Mouse (Mus musculus) small intestine, adult 2 months (tissue): ENCODE results near the gene Ppp1r13l. TPM values are rescaled to one million over a fixed set of nuclear protein-coding genes. Genes with fewer than 3 reads are reported as not detected.

ENCODE experiments used
- H3K27ac ChIP-seq: fragments of 200-500 bp; 2 replicates; pipeline ENCODE4 v1.5.1; 2012; ENCODE audit warnings: low read depth, low read length, control low read depth, inconsistent platforms; ENCODE audit not compliant: insufficient read depth
- H3K27me3 ChIP-seq: fragments of 200-500 bp; 2 replicates; pipeline ENCODE4 v1.6.1; 2012; ENCODE audit warnings: mild to moderate bottlenecking, moderate library complexity, low read length, inconsistent platforms; ENCODE audit not compliant: control insufficient read depth, insufficient read depth
- H3K36me3 ChIP-seq: fragments of 200-500 bp; 2 replicates; pipeline ENCODE4 v1.6.1; 2012; ENCODE audit warnings: mild to moderate bottlenecking, low read length, control low read depth, inconsistent platforms; ENCODE audit not compliant: control insufficient read depth, insufficient read depth
- H3K4me1 ChIP-seq: fragments of 200-500 bp; 2 replicates; pipeline ENCODE4 v1.6.1; 2012; ENCODE audit warnings: low read length, inconsistent platforms, mixed read lengths; ENCODE audit not compliant: control insufficient read depth, insufficient read depth, insufficient read length
- H3K4me3 ChIP-seq: fragments of 200-500 bp; 2 replicates; pipeline ENCODE4 v1.5.1; 2012; ENCODE audit warnings: low read depth, mild to moderate bottlenecking, control low read depth, inconsistent platforms, low read length, moderate library complexity
- CTCF ChIP-seq: fragments of 200-500 bp; IDR thresholded peaks from 2 replicates; pipeline ENCODE4 v1.5.1; 2012; ENCODE audit warnings: low read depth, mild to moderate bottlenecking, control low read depth, inconsistent platforms, low read length, moderate library complexity, mixed read lengths; ENCODE audit not compliant: insufficient replicate concordance, insufficient read length; ENCODE audit errors: extremely low read depth
- POLR2A ChIP-seq: fragments of 200-500 bp; IDR thresholded peaks from 2 replicates; pipeline ENCODE4 v1.6.1; 2012; ENCODE audit warnings: low read depth, mild to moderate bottlenecking, control low read depth, inconsistent platforms, low read length, moderate library complexity
- WGBS: fragments of 180-500 bp; shearing (Covaris S2); methylation state at CpG from one replicate; pipeline ENCODE4 v1.1.7; 2018; 5-methylcytosine and 5-hydroxymethylcytosine counted together
- polyA plus RNA-seq: library from polyadenylated mRNA; depleted of rRNA; stranded (reverse); fragments of >200 nt; gene quantifications from 2 replicates; pipeline ENCODE4 v1.2.3, GENCODE M21; 2012; rRNA removed

Gene Ppp1r13l
- polyA plus RNA-seq, 1 experiment: 10.4 TPM

GRCm38 (mm10) chr7:19426349-19426748 lies 66.8 kb downstream of the Ppp1r13l start:
- TF ChIP-seq CTCF: no peak
- TF ChIP-seq POLR2A: no peak
- Histone ChIP-seq H3K27ac (no peak overlapping the region), H3K4me3 (no peak overlapping the region), H3K36me3 (peaks cover 39% of the 10 kb centered on the region), H3K4me1 (peaks cover 3% of the 10 kb centered on the region; the same call in 1 of the 2 replicates), H3K27me3 (no peaks in the 10 kb centered on the region)
- WGBS: 88% methylated on average over 6 of the region's 6 CpGs

DNA sequence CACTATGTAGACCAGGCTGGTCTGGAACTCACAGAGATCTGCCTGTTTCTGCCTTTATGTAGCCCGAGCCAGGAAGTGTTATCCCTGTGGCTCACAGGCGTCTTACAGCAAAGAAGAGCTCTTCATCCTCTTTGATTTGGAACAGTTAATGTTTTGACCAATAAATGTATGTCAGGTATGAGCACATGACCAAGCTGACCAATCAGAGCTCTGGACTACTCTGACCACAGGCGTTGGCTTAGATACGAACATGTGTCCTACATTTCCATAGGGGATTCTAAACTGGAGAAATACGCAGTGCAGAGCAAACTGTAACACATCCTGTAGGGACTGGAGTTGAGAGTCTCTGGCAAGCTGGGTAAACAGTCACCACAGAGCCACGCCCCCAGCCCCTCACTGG lies 67.3 kb downstream of the Ppp1r13l start:
- Histone ChIP-seq H3K4me3 (no peak overlapping the region), H3K27ac (no peak overlapping the region), H3K36me3 (peaks cover 45% of the 10 kb centered on the region), H3K4me1 (no peaks in the 10 kb centered on the region), H3K27me3 (no peaks in the 10 kb centered on the region)
- 96% methylated on average over 6 of the region's 6 CpGs for WGBS
- no peak for TF ChIP-seq POLR2A
- no peak for TF ChIP-seq CTCF

Other genes starting within 250 kb of the Ppp1r13l start
- gene Gm4969, start 241.4 kb upstream of the Ppp1r13l start, polyA plus RNA-seq: not detected in 2 replicates
- 6.1 and 14.9 TPM in 2 replicates for gene Fbxo46, start 239.9 kb upstream of the Ppp1r13l start, polyA plus RNA-seq
- 5.5 and 6.6 TPM in 2 replicates for gene Qpctl, start 210.5 kb upstream of the Ppp1r13l start, polyA plus RNA-seq
- 13.2 and 25.8 TPM in 2 replicates for gene Snrpd2, start 210.0 kb upstream of the Ppp1r13l start, polyA plus RNA-seq
- gene Gipr, start 193.6 kb upstream of the Ppp1r13l start, polyA plus RNA-seq: 0.53 and 0.62 TPM in 2 replicates
- 15.8 and 17.2 TPM in 2 replicates for gene Eml2, start 183.3 kb upstream of the Ppp1r13l start, polyA plus RNA-seq
- gene Gpr4, start 147.2 kb upstream of the Ppp1r13l start, polyA plus RNA-seq: 3.8 and 4.4 TPM in 2 replicates
- gene Opa3, start 131.4 kb upstream of the Ppp1r13l start, polyA plus RNA-seq: 17.1 and 34.6 TPM in 2 replicates
- 183 and 517 TPM in 2 replicates for gene Vasp, start 87.9 kb upstream of the Ppp1r13l start, polyA plus RNA-seq
- gene Ppm1n, start 79.7 kb upstream of the Ppp1r13l start, polyA plus RNA-seq: 1.8 and 11.8 TPM in 2 replicates
- gene Rtn2, start 77.1 kb upstream of the Ppp1r13l start, polyA plus RNA-seq: 6.7 and 11.7 TPM in 2 replicates
- 1.7 and 16.7 TPM in 2 replicates for gene Fosb, start 49.7 kb upstream of the Ppp1r13l start, polyA plus RNA-seq
- 9.3 and 17.5 TPM in 2 replicates for gene Ercc1, start 15.0 kb upstream of the Ppp1r13l start, polyA plus RNA-seq
- gene Cd3eap, start 266 bp upstream of the Ppp1r13l start, polyA plus RNA-seq: 2.0 and 2.5 TPM in 2 replicates
- 21.0 and 31.2 TPM in 2 replicates for gene Ercc2, start 22.3 kb downstream of the Ppp1r13l start, polyA plus RNA-seq
- gene Klc3, start 44.4 kb downstream of the Ppp1r13l start, polyA plus RNA-seq: 2.6 and 3.5 TPM in 2 replicates
- 31.9 and 45.3 TPM in 2 replicates for gene Ckm, start 45.0 kb downstream of the Ppp1r13l start, polyA plus RNA-seq
- 11.6 and 27.4 TPM in 2 replicates for gene Mark4, start 99.1 kb downstream of the Ppp1r13l start, polyA plus RNA-seq
- 6.5 and 12.0 TPM in 2 replicates for gene Exoc3l2, start 103.6 kb downstream of the Ppp1r13l start, polyA plus RNA-seq
- 11.9 and 24.9 TPM in 2 replicates for gene Bloc1s3, start 148.6 kb downstream of the Ppp1r13l start, polyA plus RNA-seq
- 56.3 and 120 TPM in 2 replicates for gene Trappc6a, start 148.6 kb downstream of the Ppp1r13l start, polyA plus RNA-seq
- gene Nkpd1, start 158.1 kb downstream of the Ppp1r13l start, polyA plus RNA-seq: 0.23 and 0.43 TPM in 2 replicates
- gene Ppp1r37, start 203.3 kb downstream of the Ppp1r13l start, polyA plus RNA-seq: 57.9 and 115 TPM in 2 replicates
- 3.0 and 3.7 TPM in 2 replicates for gene Zfp296, start 217.5 kb downstream of the Ppp1r13l start, polyA plus RNA-seq
- gene Gemin7, start 217.8 kb downstream of the Ppp1r13l start, polyA plus RNA-seq: 85.5 and 146 TPM in 2 replicates
- gene Clasrp, start 244.7 kb downstream of the Ppp1r13l start, polyA plus RNA-seq: 91.6 and 184 TPM in 2 replicates